In genomic region chr6:135295082-135295861, GRCm38 (mm10) we compare ENCODE assay signal across 10 mouse cellular contexts. TPM values are rescaled to one million over a fixed set of nuclear protein-coding genes. Genes with fewer than 3 reads are reported as not detected.
DNase-seq lines count a peak whose midpoint lies in the region; ATAC-seq and TF ChIP-seq lines count a peak whose summit lies in the region.
"Had no signal": no experiment of that assay in that cellular context is flagged by ENCODE, and none has a peak within 500 bp of the region (broad histone marks: within the 10 kb centered on the region; RNA-seq: fewer than 3 reads in every experiment).

No protein-coding gene starts in this region.

- TF ChIP-seq CTCF in forebrain, postnatal 0 days (IDR thresholded peaks at IDR 0.05; ENCODE audit: low read depth), result no peak
- TF ChIP-seq CTCF in lung, postnatal 0 days (IDR thresholded peaks at IDR 0.05), result no peak

- peak overlapping the region; percentile 40; the same call in 1 of the 2 replicates for H3K27ac ChIP-seq in forebrain, postnatal 0 days (ENCODE audit: low read depth, low read length)
- H3K27ac ChIP-seq in forebrain, embryonic 15.5 days (replicated peaks), result no peak overlapping the region
- H3K27ac ChIP-seq in lung, postnatal 0 days (ENCODE audit: low read length), result peak overlapping the region; percentile 51

- H3K9me3 ChIP-seq in forebrain, postnatal 0 days (ENCODE audit: low read length), result no peaks in the 10 kb centered on the region
- H3K9me3 ChIP-seq in forebrain, embryonic 15.5 days, result no peaks in the 10 kb centered on the region
- no peaks in the 10 kb centered on the region for H3K9me3 ChIP-seq in lung, postnatal 0 days (ENCODE audit: low read length)

- H3K27me3 ChIP-seq in forebrain, postnatal 0 days (ENCODE audit: insufficient read depth, low read length), result no peaks in the 10 kb centered on the region
- no peaks in the 10 kb centered on the region for H3K27me3 ChIP-seq in forebrain, embryonic 15.5 days
- no peaks in the 10 kb centered on the region for H3K27me3 ChIP-seq in lung, postnatal 0 days (replicated peaks; ENCODE audit: insufficient read depth, low read length)

- DNase-seq in forebrain, postnatal 0 days, result no peak
- DNase-seq in Muller cell, postnatal 12 days (ENCODE audit: inconsistent ontology term), result peak; percentile 13
- DNase-seq in gonadal fat pad, adult 2 months (ENCODE audit: low read depth), result peak; percentile 67
- peak; percentile 65 for DNase-seq in lung, postnatal 0 days (ENCODE audit: low spot score)
- no peak for DNase-seq in thymus, postnatal 25 days
- no peak for DNase-seq in spleen, postnatal 4 days (ENCODE audit: low spot score in 2 of 2)
- DNase-seq in ovary, postnatal 14 days (ENCODE audit: low spot score), result no peak

- H3K9ac ChIP-seq in forebrain, postnatal 0 days, result no peak overlapping the region
- H3K9ac ChIP-seq in forebrain, embryonic 15.5 days (replicated peaks), result no peak overlapping the region
- no peak overlapping the region for H3K9ac ChIP-seq in lung, postnatal 0 days (replicated peaks; ENCODE audit: low read depth)

- H3K4me1 ChIP-seq in forebrain, postnatal 0 days (ENCODE audit: insufficient read depth), result peaks cover 8% of the 10 kb centered on the region
- H3K4me1 ChIP-seq in forebrain, embryonic 15.5 days, result peaks cover 6% of the 10 kb centered on the region; the same call in 1 of the 2 replicates
- H3K4me1 ChIP-seq in lung, postnatal 0 days (ENCODE audit: insufficient read depth, low read depth, low read length), result peaks cover 5% of the 10 kb centered on the region; the same call in 1 of the 2 replicates

- no peak overlapping the region for H3K4me2 ChIP-seq in forebrain, postnatal 0 days (ENCODE audit: low read depth)
- no peak overlapping the region for H3K4me2 ChIP-seq in forebrain, embryonic 15.5 days (replicated peaks)
- H3K4me2 ChIP-seq in lung, postnatal 0 days (replicated peaks; ENCODE audit: low read depth, low read length), result no peak overlapping the region

- no peak overlapping the region for H3K4me3 ChIP-seq in forebrain, postnatal 0 days (ENCODE audit: low read depth, low read length)
- no peak overlapping the region for H3K4me3 ChIP-seq in forebrain, embryonic 15.5 days
- no peak overlapping the region for H3K4me3 ChIP-seq in lung, postnatal 0 days (ENCODE audit: low read depth, low read length)

- 66% methylated on average over 11 of the region's 11 CpGs for WGBS in forebrain, postnatal 0 days
- 72% methylated on average over 11 of the region's 11 CpGs for WGBS in forebrain, embryonic 15.5 days
- WGBS in lung, postnatal 0 days, result 47% methylated on average over 11 of the region's 11 CpGs

- H3K36me3 ChIP-seq in forebrain, postnatal 0 days (ENCODE audit: insufficient read depth), result no peaks in the 10 kb centered on the region
- no peaks in the 10 kb centered on the region for H3K36me3 ChIP-seq in forebrain, embryonic 15.5 days
- no peaks in the 10 kb centered on the region for H3K36me3 ChIP-seq in lung, postnatal 0 days (ENCODE audit: insufficient read depth, low read length)

- ATAC-seq in forebrain, postnatal 0 days, result peak; percentile 66; the same call in 1 of the 2 replicates
- ATAC-seq in forebrain, embryonic 15.5 days (replicated peaks), result no peak
- peak; percentile 48 for ATAC-seq in lung, postnatal 0 days

- TF ChIP-seq EP300 in lung, postnatal 0 days (IDR thresholded peaks at IDR 0.05), result peak; percentile 79; the same call in 1 of the 2 replicates

RNA-seq across cellular contexts. Expression of gene Pbp2, which starts 14.9 kb away (rescaled TPM):
- not detected in 2 replicates for total RNA-seq in forebrain, postnatal 0 days (2014; rRNA removed)
- polyA plus RNA-seq in forebrain, postnatal 0 days (2015; fragmentation: Nextera tagmentation; extraction: Ambion mirVana), result not detected in 2 replicates
- polyA plus RNA-seq in forebrain, embryonic 15.5 days (2015; fragmentation: Nextera tagmentation; extraction: Ambion mirVana), result not detected in 2 replicates
- 0.61 and 1.1 TPM in 2 replicates for polyA plus RNA-seq in gonadal fat pad, adult 2 months (2012; rRNA removed)
- polyA plus RNA-seq in lung, postnatal 0 days (2015; fragmentation: Nextera tagmentation; extraction: Ambion mirVana), result 0.42 and 1.6 TPM in 2 replicates
- total RNA-seq: left cerebral cortex, postnatal 10 days had no signal
- polyA plus RNA-seq: small intestine, adult 2 months had no signal

RNA-seq across cellular contexts. Expression of gene Gsg1, which starts 41.1 kb away (rescaled TPM):
- total RNA-seq in forebrain, postnatal 0 days (2014; rRNA removed), result 0.19 and 0.31 TPM in 2 replicates
- 0.34 and 0.46 TPM in 2 replicates for polyA plus RNA-seq in forebrain, postnatal 0 days (2015; fragmentation: Nextera tagmentation; extraction: Ambion mirVana)
- 0.22 and 0.31 TPM in 2 replicates for polyA plus RNA-seq in forebrain, embryonic 15.5 days (2015; fragmentation: Nextera tagmentation; extraction: Ambion mirVana)
- polyA plus RNA-seq in gonadal fat pad, adult 2 months (2012; rRNA removed), result 34.3 and 36.9 TPM in 2 replicates
- polyA plus RNA-seq in lung, postnatal 0 days (2015; fragmentation: Nextera tagmentation; extraction: Ambion mirVana), result 2.9 and 5.5 TPM in 2 replicates
- total RNA-seq: left cerebral cortex, postnatal 10 days had no signal

Comparison
In these comparisons a context has a peak if more than half of its experiments do, and no peak if none do; other contexts are left out.
1. DNase-seq: peak in Muller cell, postnatal 12 days (single experiment), gonadal fat pad, adult 2 months (single experiment) and lung, postnatal 0 days (single experiment); none in forebrain, postnatal 0 days (single experiment), thymus, postnatal 25 days (single experiment), spleen, postnatal 4 days (0 of 2) and ovary, postnatal 14 days (single experiment).